Mouse (Mus musculus) brain, embryonic 14.5 days (tissue): Measurements from ENCODE around the gene Lpp. TPM values are rescaled to one million over a fixed set of nuclear protein-coding genes. Genes with fewer than 3 reads are reported as not detected.
A peak's percentile ranks its signal among the peaks of the same experiment; 100 is the strongest.

Experiments
- DNase-seq: peaks from one replicate; pipeline ENCODE4 v3.0.0-alpha.2; 2011; ENCODE audit warnings: low read depth
- CTCF ChIP-seq: fragments of 200-500 bp; IDR thresholded peaks from 2 replicates; pipeline ENCODE4 v1.5.1; 2012; ENCODE audit warnings: inconsistent platforms, mild to moderate bottlenecking, moderate library complexity, borderline replicate concordance; ENCODE audit not compliant: insufficient read depth, insufficient read length; ENCODE audit errors: extremely low read depth
- POLR2A ChIP-seq: fragments of 200-500 bp; IDR thresholded peaks from 2 replicates; pipeline ENCODE4 v1.6.1; 2012; ENCODE audit warnings: mild to moderate bottlenecking, inconsistent platforms, borderline replicate concordance; ENCODE audit not compliant: poor library complexity, insufficient read depth, insufficient read length, severe bottlenecking; ENCODE audit errors: extremely low read depth
- polyA plus RNA-seq: library from polyadenylated mRNA; depleted of rRNA; stranded (reverse); fragments of >200 nt; gene quantifications from 2 replicates; pipeline ENCODE4 v1.2.3, GENCODE M21; 2012

Gene Lpp
- polyA plus RNA-seq, 1 experiment = 5.4 TPM

GRCm38 (mm10) chr16:24376478-24376877 lies 16.8 kb upstream of the Lpp start:
- TF ChIP-seq POLR2A (no peak), CTCF (no peak)
- no peak for DNase-seq

- TF ChIP-seq CTCF (no peak), POLR2A (no peak)
- DNase-seq = peak; percentile 59
These were observed 2.7 kb upstream of the Lpp start for GRCm38 (mm10) chr16:24390596-24390995.

- TF ChIP-seq CTCF (no peak), POLR2A (no peak)
- DNase-seq = no peak
These were observed 2.2 kb upstream of the Lpp start for GRCm38 (mm10) chr16:24391111-24391510.

GRCm38 (mm10) chr16:24391901-24392300 lies 1.4 kb upstream of the Lpp start:
- DNase-seq = no peak
- no peak for TF ChIP-seq POLR2A
- TF ChIP-seq CTCF = no peak

GRCm38 (mm10) chr16:24393556-24394210 lies 376 bp downstream of the Lpp start:
- peak; percentile 40 for DNase-seq
- no peak for TF ChIP-seq CTCF
- TF ChIP-seq POLR2A = no peak

GRCm38 (mm10) chr16:24394211-24394991 lies 1.1 kb downstream of the Lpp start:
- no peak for TF ChIP-seq CTCF
- no peak for TF ChIP-seq POLR2A
- DNase-seq = peak; percentile 35

GRCm38 (mm10) chr16:24395100-24395499 lies 1.8 kb downstream of the Lpp start:
- no peak for DNase-seq
- TF ChIP-seq CTCF (no peak), POLR2A (no peak)

GRCm38 (mm10) chr16:24396504-24396903 lies 3.2 kb downstream of the Lpp start:
- no peak for TF ChIP-seq POLR2A
- TF ChIP-seq CTCF = no peak
- no peak for DNase-seq

GRCm38 (mm10) chr16:24398476-24398875 lies 5.2 kb downstream of the Lpp start:
- DNase-seq = no peak
- TF ChIP-seq POLR2A (no peak), CTCF (no peak)

- TF ChIP-seq POLR2A (no peak), CTCF (no peak)
- no peak for DNase-seq
These were observed 5.6 kb downstream of the Lpp start for GRCm38 (mm10) chr16:24398893-24399292.

GRCm38 (mm10) chr16:24399524-24399923 lies 6.2 kb downstream of the Lpp start:
- TF ChIP-seq POLR2A (no peak), CTCF (no peak)
- no peak for DNase-seq

GRCm38 (mm10) chr16:24400776-24401175 lies 7.5 kb downstream of the Lpp start:
- no peak for TF ChIP-seq POLR2A
- no peak for TF ChIP-seq CTCF
- no peak for DNase-seq

- TF ChIP-seq CTCF = no peak
- no peak for DNase-seq
These were observed 9.5 kb downstream of the Lpp start for GRCm38 (mm10) chr16:24402801-24403200.
